Mouse (Mus musculus) right cerebral cortex, adult 18-20 months (tissue): ENCODE data around the gene Catip.
"Not testable (repeated sequence)": the region's sequence is repeated elsewhere in the genome, so short reads cannot be mapped to it uniquely, and the experiment has no call there.

Source experiments
- DNase-seq: peaks from one replicate; pipeline ENCODE4 v3.0.0; 2022; ENCODE audit warnings: mixed read lengths

Catip gene

GRCm38 (mm10) chr1:74385064-74385463 is 23.2 kb downstream of the Catip start:
- DNase-seq, result no peak

DNA sequence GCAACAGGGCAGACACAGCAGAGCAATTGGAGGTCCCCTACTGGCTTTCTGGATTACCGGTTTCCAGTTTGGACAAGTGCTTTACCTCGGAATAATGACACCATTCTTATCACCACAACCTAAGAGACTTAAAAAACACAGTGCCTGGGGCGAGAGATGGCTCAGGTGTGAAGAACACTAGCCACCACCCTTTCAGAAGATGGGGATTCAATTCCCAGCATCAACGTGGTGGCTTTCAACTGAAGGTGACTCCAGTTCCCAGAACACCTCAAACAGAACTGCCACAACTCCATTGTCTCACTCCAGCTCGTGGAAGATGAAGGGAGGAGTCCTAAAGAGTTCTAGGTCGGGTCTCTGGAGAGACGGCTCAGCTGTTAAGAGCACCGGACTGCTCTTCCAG is 23.6 kb downstream of the Catip start:
- no peak for DNase-seq

DNA sequence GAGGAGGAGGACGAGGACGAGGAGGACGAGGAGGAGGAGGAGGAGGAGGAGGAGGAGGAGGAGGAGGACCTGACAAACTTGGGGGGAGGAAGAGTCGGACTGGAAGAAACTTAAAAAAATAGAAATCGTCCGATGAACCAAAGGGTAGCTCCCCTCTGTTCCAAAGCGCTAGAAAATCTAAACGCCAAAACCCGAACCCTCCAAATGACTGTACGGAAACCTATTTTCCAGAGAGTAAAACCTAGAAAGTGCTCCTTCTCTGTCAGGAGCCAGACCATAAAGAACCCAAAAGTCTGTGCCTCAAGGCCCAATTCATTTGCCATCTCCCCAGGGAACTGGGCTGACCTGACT is 24.4 kb downstream of the Catip start:
- no peak for DNase-seq

DNA sequence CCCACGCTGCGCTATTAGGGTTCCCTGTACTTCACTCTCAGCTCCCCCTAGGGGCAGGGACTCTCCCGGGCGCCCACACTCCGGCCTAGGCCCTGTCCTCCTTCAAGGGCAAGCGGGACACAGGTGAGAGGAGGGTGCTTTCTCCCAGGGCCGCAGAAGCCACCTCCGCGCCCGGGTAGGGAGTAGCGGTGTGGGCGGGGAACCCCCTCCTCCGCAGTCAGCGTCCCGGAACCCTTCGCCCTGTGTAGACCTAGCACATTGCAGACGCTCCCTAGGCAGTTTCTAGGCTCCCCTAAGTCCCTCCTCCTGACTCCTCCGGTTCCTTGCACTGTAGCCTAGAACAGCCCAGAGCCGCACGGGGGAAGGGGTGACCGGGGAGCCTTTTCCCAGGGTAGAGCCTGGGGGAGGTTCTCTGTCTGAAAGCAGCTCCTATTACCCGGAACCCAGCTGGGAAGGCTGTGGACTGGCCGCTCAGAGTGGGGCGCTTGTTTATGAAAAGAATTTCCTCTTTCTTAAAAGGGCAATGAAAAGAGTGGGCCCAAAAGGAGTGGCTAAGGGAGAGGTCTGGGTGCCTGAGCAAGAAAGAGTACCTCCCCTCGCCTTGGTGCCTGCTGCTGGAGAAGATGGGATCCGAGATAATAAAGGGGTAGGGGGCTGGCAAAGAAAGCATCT is 24.9 kb downstream of the Catip start:
- peak; percentile 93 for DNase-seq

DNA sequence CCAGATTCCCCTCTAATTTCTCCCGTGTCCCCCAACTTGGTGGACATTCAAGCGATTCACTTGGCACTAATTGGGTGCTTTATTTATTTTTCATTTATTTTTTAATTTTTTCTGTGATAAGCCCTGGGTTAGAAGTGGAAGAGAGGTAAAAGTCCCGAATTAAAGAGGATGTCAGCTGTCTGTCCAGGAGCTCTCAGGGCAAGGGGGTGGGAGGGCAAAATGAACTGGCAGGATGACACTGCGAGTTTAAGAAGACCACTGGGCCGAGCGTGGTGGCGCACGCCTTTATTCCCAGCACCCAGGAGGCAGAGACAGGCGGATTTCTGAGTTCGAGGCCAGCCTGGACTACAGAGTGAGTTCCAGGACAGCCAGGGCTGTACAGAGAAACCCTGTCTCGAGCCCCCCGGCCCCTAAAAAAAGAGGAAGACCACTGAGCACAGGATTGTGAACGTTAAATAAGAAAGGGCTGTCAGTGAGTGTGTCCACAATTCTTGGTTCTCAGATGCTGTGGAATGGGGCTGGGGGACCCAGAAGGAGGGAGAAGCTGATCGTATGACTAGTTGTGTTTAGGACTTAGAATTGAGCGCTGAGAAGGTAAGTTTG is 25.6 kb downstream of the Catip start:
- DNase-seq, result no peak

GRCm38 (mm10) chr1:74388398-74388920 is 26.6 kb downstream of the Catip start:
- no peak for DNase-seq

GRCm38 (mm10) chr1:74389831-74390286 is 28.0 kb downstream of the Catip start:
- DNase-seq, result no peak

- no peak for DNase-seq
Observed at GRCm38 (mm10) chr1:74390287-74390906, 28.5 kb downstream of the Catip start.

DNA sequence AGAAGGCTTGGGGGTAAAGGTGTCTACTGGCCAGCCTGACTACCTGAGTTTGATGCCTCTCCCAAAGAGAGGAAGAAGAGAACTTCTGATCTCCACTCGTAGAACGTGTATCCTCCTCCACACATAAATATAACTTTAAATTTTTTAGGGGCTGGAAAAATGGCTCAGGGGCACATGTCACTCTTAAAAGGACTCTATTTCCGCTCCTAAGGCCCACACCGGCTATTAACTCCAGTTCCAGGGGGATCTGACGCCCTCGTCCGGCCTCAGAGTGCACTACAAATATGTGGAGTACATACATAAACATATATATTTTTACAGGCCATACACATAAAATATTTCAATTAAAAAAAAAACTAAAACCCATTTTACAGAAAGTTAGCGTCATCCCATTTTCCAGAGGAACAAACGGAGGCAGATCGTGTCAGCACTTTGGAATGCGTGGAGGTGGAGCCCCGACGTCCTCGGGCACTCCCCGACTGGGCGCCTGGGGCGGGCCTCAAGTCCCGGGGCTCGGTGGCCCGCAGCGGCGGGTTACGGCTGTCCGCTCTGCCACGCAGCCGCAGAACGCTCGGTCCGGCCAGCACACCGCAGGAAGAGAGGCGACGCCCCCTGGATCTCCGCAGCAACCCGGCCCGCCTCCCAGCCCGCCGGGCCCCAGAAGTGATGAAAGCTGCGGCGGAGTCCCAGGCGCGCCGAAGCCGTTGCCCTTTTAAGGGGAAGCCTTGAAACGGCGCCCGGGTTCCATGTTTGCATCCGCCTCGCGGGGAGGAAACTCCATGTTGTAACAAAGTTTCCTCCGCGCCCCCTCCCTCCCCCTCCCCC is 29.2 kb downstream of the Catip start, which contains the start of gene Ctdsp1:
Ctdsp1 (plus strand) TSS at position 586 of the 825 bp plus-strand sequence.
- DNase-seq, result peak; percentile 95

GRCm38 (mm10) chr1:74391844-74392441 is 30.0 kb downstream of the Catip start:
- DNase-seq, result peak; percentile 41

GRCm38 (mm10) chr1:74392446-74392994 is 30.6 kb downstream of the Catip start:
- no peak for DNase-seq

GRCm38 (mm10) chr1:74393010-74393409 is 31.1 kb downstream of the Catip start:
- no peak for DNase-seq

DNA sequence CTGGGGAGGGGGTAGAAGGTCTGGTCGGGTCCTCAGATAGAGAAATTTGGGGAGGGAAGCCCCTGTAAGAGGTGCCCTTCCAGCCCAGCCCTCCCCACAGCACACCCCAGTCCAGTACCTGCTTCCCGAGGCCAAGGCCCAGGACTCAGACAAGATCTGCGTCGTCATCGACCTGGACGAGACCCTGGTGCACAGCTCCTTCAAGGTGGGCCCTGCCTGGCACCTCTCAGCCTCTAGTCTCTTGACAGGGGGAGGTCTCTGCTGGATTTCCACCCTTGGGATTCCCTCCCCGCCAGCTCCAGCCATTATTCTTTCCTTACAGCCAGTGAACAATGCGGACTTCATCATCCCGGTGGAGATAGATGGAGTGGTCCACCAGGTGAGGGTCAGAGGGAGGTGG is 31.8 kb downstream of the Catip start:
- no peak for DNase-seq

DNA sequence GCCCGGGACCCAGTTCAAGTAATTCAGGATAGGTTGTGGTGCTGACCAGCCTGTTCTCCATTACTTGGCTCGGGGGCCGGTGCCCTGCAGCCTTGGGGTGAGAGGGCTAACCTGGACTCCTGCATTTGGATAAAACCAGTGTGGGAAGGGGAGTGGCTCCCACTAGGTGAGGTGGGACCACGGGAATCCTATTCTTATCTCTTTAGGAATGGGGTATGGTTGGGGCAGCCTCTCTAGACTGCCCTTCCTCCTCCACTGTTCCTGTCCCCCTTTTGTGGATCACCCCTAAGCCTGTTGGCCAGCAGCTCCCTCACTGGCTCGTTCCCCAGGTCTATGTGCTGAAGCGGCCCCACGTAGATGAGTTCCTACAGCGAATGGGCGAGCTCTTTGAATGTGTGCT is 32.4 kb downstream of the Catip start:
- no peak for DNase-seq

DNA sequence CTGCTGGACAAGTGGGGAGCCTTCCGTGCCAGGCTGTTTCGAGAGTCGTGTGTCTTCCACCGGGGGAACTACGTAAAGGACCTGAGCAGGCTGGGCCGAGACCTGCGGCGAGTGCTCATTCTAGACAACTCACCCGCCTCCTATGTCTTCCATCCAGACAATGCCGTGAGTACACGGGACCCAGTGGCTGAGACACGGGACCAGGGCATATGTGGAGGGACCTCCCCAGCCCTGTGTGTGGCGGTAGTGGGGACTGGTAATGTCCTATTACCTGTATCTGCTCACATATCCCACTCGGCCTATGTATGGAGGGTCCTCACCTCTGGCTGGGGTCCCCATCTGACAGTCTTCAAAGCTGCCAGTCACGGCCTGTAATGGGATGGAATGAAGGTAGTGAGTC is 33.0 kb downstream of the Catip start:
- DNase-seq, result no peak

GRCm38 (mm10) chr1:74395290-74395689 is 33.4 kb downstream of the Catip start:
- DNase-seq, result no peak

- DNase-seq, result not testable (repeated sequence)
Observed at GRCm38 (mm10) chr1:74396456-74397222, 34.7 kb downstream of the Catip start.

DNA sequence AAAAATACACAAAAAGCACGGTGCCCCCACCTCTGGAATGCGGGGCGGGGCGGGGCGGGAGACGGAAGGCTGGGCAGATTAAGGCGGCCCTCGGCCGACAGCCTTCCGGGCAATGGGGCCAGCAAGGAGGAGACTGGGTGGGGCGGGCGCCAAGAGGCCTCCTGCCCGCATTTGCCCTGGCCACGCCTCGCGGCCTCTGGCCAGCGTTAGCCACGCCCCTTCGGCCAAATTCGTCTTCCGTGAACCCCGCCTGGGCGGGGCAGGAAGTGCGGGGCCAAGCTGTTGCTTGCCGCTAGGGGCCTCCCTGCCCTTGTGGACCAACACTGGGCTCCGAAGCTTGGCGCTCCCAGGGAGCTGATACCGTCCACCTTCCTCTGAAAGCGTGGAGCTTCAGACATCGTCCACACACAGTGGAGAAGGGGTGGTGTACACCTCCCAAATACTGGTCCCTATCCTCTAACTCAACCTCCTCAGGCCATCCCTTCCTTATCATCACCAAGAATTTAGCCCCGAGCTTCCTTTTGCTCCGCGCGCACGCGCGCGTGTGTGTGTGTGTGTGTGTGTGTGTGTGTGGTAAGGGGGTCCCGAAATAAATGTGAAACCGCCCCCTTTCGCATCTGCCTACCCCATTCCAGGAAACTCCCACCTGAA is 35.5 kb downstream of the Catip start:
- DNase-seq, result peak; percentile 92

DNA sequence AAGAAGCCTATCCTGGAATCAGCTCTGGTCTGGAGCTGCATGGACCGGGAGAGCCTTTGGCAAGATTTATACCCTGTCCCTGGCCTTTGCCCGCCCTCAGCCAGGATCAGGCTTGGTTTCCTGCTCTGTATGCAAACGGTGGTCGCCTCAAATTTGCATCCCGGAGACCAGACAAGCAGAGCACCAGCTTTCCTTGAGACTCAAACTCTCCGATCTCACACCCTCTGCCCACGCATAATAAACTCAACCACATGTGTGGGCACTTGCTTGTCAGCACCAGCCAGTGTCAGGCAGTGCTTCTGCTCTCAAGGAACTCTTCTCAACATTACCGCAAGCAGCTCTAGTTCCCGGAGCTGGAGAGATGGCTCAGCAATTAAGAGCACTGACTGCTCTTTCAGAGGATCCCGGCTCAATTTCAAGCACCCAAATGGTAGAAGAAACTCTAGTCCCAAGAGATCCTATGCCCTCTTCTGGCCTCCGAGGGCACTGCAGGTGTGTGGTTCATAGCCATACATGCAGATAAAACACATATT is 36.1 kb downstream of the Catip start:
- DNase-seq, result peak; percentile 76

DNA sequence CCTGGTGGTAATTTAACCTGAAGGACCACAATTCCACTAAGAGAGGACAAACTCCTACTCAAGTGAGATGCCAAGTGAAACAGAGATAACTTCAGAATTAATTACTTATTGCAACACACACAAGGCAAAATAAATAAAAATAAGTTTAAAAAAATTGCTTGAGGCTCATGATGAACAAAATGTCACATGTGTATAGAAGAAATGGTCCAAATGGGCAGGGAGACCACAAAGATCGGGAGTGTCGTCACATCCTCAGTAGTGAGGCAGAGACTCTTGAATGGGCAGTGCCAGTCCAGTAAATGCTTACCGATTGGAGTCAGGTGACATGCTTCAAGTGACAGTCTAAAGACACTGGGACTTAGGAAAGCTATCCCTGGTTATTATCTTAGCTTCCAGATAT is 38.6 kb downstream of the Catip start:
- DNase-seq, result no peak
